Comparison of ENCODE assay signal across 29 mouse cellular contexts in genomic region chr8:97015571-97015970, GRCm38 (mm10).
DNase-seq lines count a peak whose midpoint lies in the region; ATAC-seq and TF ChIP-seq lines count a peak whose summit lies in the region.
"Had no signal": no experiment of that assay in that cellular context is flagged by ENCODE, and none has a peak within 500 bp of the region (broad histone marks: within the 10 kb centered on the region; RNA-seq: fewer than 3 reads in every experiment).

No protein-coding gene starts in this region.

- H3K36me3 ChIP-seq in lung, embryonic 14.5 days (ENCODE audit: insufficient read depth): no peaks in the 10 kb centered on the region
- no peaks in the 10 kb centered on the region for H3K36me3 ChIP-seq in hindbrain, embryonic 10.5 days
- H3K36me3 ChIP-seq: forebrain, embryonic 15.5 days; heart, embryonic 13.5 days; hindbrain, embryonic 15.5 days; limb, embryonic 12.5 days; liver, embryonic 13.5 days; lung, embryonic 15.5 days; midbrain, embryonic 13.5 days; neural tube, embryonic 15.5 days had no signal

- H3K27ac ChIP-seq in lung, embryonic 14.5 days (ENCODE audit: low read depth): no peak overlapping the region
- no peak overlapping the region for H3K27ac ChIP-seq in hindbrain, embryonic 10.5 days
- H3K27ac ChIP-seq: forebrain, embryonic 15.5 days; gastrocnemius, adult 2 months; heart, adult 2 months; heart, embryonic 13.5 days; hindbrain, embryonic 15.5 days; limb, embryonic 12.5 days; liver, embryonic 13.5 days; lung, embryonic 15.5 days; macrophage; midbrain, embryonic 13.5 days; neural tube, embryonic 15.5 days had no signal

- H3K4me2 ChIP-seq in lung, embryonic 14.5 days: no peak overlapping the region
- H3K4me2 ChIP-seq: forebrain, embryonic 15.5 days; heart, embryonic 13.5 days; hindbrain, embryonic 15.5 days; limb, embryonic 12.5 days; liver, embryonic 13.5 days; lung, embryonic 15.5 days; midbrain, embryonic 13.5 days; neural tube, embryonic 15.5 days had no signal

- DNase-seq in cerebellum, postnatal 10 days: peak; percentile 6 to 8
- DNase-seq in cerebellum, adult 11-12 months: no peak
- DNase-seq in lung, embryonic 14.5 days: peak; percentile 47
- DNase-seq in lung, adult 18-20 months: no peak
- peak; percentile 30 for DNase-seq in adrenal gland, postnatal 14 days
- DNase-seq in gonadal fat pad, adult 2 months (ENCODE audit: low read depth): peak; percentile 10
- no peak for DNase-seq in hindbrain, embryonic 10.5 days (ENCODE audit: low spot score)
- DNase-seq: cerebellum, adult 18-20 months; cerebellum, postnatal 14 days; gastrocnemius, adult 2 months; gastrocnemius, postnatal 36 days; heart, adult 2 months; heart, postnatal 10 days; kidney, adult 11 months; kidney, postnatal 14 days; liver, embryonic 13.5 days; retina, postnatal 1 day; right cerebral cortex, postnatal 14 days; thymus, postnatal 14 days had no signal

- H3K4me1 ChIP-seq in lung, embryonic 14.5 days (ENCODE audit: insufficient read depth): no peaks in the 10 kb centered on the region
- H3K4me1 ChIP-seq in hindbrain, embryonic 10.5 days (replicated peaks): no peaks in the 10 kb centered on the region
- H3K4me1 ChIP-seq: forebrain, embryonic 15.5 days; heart, embryonic 13.5 days; hindbrain, embryonic 15.5 days; limb, embryonic 12.5 days; liver, embryonic 13.5 days; lung, embryonic 15.5 days; midbrain, embryonic 13.5 days; neural tube, embryonic 15.5 days had no signal

- no peak overlapping the region for H3K4me3 ChIP-seq in lung, embryonic 14.5 days (ENCODE audit: low read depth, low read length)
- H3K4me3 ChIP-seq in hindbrain, embryonic 10.5 days: no peak overlapping the region
- H3K4me3 ChIP-seq: forebrain, embryonic 15.5 days; gastrocnemius, adult 2 months; heart, adult 2 months; heart, embryonic 13.5 days; hindbrain, embryonic 15.5 days; limb, embryonic 12.5 days; liver, embryonic 13.5 days; lung, embryonic 15.5 days; midbrain, embryonic 13.5 days; neural tube, embryonic 15.5 days had no signal

- H3K9ac ChIP-seq in lung, embryonic 14.5 days: no peak overlapping the region
- H3K9ac ChIP-seq: forebrain, embryonic 15.5 days; heart, embryonic 13.5 days; hindbrain, embryonic 15.5 days; limb, embryonic 12.5 days; liver, embryonic 13.5 days; lung, embryonic 15.5 days; midbrain, embryonic 13.5 days; neural tube, embryonic 15.5 days had no signal

- TF ChIP-seq CTCF in lung, embryonic 14.5 days (IDR thresholded peaks at IDR 0.05; ENCODE audit: low read depth): no peak

- no peaks in the 10 kb centered on the region for H3K27me3 ChIP-seq in lung, embryonic 14.5 days (ENCODE audit: insufficient read depth, low read length)
- H3K27me3 ChIP-seq in hindbrain, embryonic 10.5 days (ENCODE audit: insufficient read depth, poor library complexity, severe bottlenecking): no peaks in the 10 kb centered on the region
- H3K27me3 ChIP-seq: forebrain, embryonic 15.5 days; heart, embryonic 13.5 days; hindbrain, embryonic 15.5 days; limb, embryonic 12.5 days; liver, embryonic 13.5 days; lung, embryonic 15.5 days; midbrain, embryonic 13.5 days; neural tube, embryonic 15.5 days had no signal

- no peaks in the 10 kb centered on the region for H3K9me3 ChIP-seq in lung, embryonic 14.5 days (ENCODE audit: low read depth, low read length)
- no peaks in the 10 kb centered on the region for H3K9me3 ChIP-seq in hindbrain, embryonic 10.5 days
- H3K9me3 ChIP-seq: forebrain, embryonic 15.5 days; heart, embryonic 13.5 days; hindbrain, embryonic 15.5 days; limb, embryonic 12.5 days; liver, embryonic 13.5 days; lung, embryonic 15.5 days; midbrain, embryonic 13.5 days; neural tube, embryonic 15.5 days had no signal

- ATAC-seq in lung, embryonic 14.5 days (ENCODE audit: insufficient read depth): no peak
- ATAC-seq: CD4-positive, CD25-positive, alpha-beta regulatory T cell, adult 4 months; forebrain, embryonic 15.5 days; inflammation-experienced regulatory T-cells, adult 6 months; midbrain, embryonic 13.5 days had no signal

Comparison
In these comparisons a context has a peak if more than half of its experiments do, and no peak if none do; other contexts are left out.
1. DNase-seq: peak in cerebellum, postnatal 10 days (2 of 2), lung, embryonic 14.5 days (single experiment), adrenal gland, postnatal 14 days (single experiment) and gonadal fat pad, adult 2 months (single experiment); none in cerebellum, adult 11-12 months (single experiment), lung, adult 18-20 months (0 of 2) and hindbrain, embryonic 10.5 days (single experiment).